Mouse (Mus musculus): Measurements from ENCODE around the gene Nisch. TPM values are rescaled to one million over a fixed set of nuclear protein-coding genes. Genes with fewer than 3 reads are reported as not detected.

The Nisch gene
- polyA plus RNA-seq, 1 experiment, result 366 TPM

DNA sequence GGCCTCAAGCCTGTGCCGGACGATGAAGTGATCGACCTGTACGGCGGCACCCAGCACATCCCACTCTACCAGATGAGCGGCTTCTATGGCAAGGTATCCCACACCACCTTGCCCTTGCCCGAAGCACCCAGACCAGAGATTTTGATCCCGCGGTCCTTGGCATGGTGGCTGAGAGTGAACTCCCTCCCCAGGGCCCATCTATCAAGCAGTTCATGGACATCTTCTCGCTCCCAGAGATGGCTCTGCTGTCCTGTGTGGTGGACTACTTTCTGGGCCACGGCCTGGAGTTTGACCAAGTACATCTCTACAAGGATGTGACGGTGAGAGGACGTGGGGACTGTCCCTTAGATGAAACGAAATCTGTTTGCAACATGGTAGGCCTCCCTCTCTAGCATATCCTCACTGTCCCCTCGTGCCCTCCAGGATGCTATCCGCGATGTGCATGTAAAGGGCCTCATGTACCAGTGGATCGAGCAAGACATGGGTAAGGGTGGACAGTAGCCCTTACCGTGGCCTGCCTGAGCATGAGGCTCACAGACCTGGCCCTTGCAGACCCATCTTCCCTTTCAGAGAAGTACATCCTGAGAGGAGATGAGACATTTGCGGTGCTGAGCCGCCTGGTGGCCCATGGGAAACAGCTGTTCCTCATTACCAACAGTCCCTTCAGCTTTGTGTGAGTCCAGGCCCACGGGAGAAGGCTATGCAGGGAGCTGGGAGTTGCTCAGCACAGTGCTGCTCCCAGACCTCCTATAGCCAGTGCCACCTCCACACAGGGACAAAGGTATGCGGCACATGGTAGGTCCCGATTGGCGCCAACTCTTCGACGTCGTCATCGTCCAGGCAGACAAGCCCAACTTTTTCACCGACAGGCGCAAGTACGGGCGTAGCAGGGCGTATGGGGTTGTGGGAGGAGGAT is 81.0 kb downstream of the Nisch start:
- H3K27ac ChIP-seq (ENCODE audit: insufficient read depth, low read depth, low read length), result no peak overlapping the region
- TF ChIP-seq POLR2A (IDR thresholded peaks at IDR 0.05; ENCODE audit: borderline replicate concordance, low read depth, low read length) (no peak), CTCF (IDR thresholded peaks at IDR 0.05; ENCODE audit: low read depth, low read length) (no peak)
- H3K4me3 ChIP-seq (ENCODE audit: insufficient read depth, low read length), result no peak overlapping the region
- H3K4me1 ChIP-seq (ENCODE audit: control insufficient read depth, insufficient read depth, low read length), result peaks cover 13% of the 10 kb centered on the region

DNA sequence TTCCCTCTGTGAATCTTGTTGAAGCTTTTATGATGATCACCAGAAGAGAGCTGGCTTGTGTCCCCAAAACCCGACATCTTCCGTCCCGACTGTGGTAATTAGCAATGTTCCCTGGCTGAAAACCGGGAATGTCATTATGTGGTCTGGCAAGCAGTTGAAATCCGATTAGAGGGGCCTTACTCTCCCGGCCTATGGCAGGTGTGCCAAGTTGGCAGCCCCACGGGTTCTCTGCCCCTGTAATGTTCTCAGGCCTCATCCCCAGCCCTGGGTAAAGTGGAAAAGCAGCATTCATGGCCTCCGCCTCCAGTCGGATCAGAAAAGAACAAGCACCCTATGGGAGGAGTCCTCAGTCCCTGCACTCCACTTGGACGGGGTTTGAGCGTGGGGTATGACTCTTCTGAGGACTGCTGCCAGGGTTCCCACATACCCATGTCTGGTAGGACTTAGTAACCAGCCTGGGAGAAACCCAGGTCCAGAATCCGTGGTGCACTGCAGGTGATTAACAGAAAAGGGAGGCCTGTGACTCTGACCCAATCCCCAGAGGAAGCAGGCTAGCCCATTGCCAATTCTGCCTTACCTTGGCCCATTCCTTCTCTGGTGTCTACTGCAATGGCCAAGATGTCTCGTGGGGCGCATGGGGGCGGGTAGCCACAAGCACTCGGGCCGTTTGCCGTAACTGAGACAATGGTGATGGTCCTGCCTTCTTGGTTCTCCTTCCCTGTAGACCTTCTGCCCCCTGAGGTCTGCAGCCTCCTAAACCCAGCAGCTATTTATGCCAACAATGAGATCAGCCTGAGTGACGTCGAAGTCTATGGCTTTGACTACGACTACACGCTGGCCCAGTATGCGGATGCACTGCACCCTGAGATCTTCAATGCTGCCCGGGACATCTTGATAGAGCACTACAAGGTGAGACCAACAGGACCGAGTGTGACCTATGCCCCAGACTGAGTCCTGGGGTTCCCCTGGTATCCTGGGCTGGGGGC is 82.4 kb downstream of the Nisch start:
- Histone ChIP-seq H3K27ac (ENCODE audit: insufficient read depth, low read depth, low read length) (no peak overlapping the region), H3K4me3 (ENCODE audit: insufficient read depth, low read length) (no peak overlapping the region), H3K4me1 (ENCODE audit: control insufficient read depth, insufficient read depth, low read length) (peaks cover 14% of the 10 kb centered on the region)
- TF ChIP-seq CTCF (IDR thresholded peaks at IDR 0.05; ENCODE audit: low read depth, low read length), result no peak
- TF ChIP-seq POLR2A (IDR thresholded peaks at IDR 0.05; ENCODE audit: borderline replicate concordance, low read depth, low read length), result no peak

DNA sequence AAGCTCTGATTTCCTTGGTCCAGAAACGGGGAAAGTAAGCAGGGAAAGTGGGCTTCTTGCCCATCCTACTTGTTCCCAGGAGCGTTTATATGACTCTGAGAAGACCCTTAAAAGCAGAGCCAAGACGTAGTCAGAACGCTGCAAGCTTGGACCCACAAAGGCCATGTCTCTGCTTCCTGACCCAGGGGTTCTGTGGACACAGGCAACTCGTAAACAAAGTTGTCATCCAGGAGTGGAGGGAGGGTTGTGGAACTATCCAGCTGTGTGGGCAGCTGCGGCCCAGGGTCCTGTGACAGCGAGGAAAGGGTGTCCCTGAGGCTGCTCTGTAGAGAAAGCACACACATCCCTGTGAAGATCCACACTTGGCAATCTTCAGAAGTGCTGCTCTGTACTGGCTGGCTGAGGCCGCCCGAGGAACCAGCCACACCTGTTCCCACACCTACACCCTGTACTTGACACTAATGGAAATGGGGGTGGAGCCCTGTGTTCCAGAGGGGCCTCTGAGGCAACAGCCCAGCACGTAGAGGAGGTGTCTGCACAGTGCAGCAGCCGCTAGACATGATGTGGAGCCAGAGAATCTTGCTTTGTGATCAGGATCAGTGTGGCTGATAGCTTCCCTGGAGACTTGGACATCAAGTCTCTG is 83.6 kb downstream of the Nisch start:
- Histone ChIP-seq H3K4me1 (ENCODE audit: control insufficient read depth, insufficient read depth, low read length) (peaks cover 14% of the 10 kb centered on the region), H3K27ac (ENCODE audit: insufficient read depth, low read depth, low read length) (no peak overlapping the region), H3K4me3 (ENCODE audit: insufficient read depth, low read length) (no peak overlapping the region)
- no peak for TF ChIP-seq CTCF (IDR thresholded peaks at IDR 0.05; ENCODE audit: low read depth, low read length)
- no peak for TF ChIP-seq POLR2A (IDR thresholded peaks at IDR 0.05; ENCODE audit: borderline replicate concordance, low read depth, low read length)

DNA sequence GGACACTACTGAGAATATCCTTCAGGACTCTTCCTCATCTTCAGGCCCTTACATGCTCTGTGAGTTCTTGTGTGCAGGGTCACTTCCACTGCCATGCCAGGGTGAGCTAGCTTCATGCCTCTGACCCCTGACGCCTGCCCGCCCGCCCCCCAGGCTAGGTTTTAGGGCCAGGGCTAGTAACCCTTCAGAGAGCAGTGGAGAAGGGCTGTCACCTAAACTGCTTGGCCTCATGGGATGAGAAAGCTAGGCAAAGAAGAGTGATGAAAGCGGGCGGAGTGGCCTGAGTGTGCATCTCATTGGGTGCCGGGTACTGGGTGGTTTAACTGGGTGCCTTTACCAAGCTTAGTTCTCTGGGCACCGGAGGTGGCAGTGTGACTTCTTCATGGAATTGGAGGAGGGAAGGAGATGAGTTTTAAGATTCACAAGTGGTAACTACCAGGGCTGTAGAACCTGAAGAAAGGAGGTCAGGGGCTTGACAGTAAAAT is 84.2 kb downstream of the Nisch start:
- Histone ChIP-seq H3K27ac (ENCODE audit: insufficient read depth, low read depth, low read length) (no peak overlapping the region), H3K4me3 (ENCODE audit: insufficient read depth, low read length) (peak overlapping the region; percentile 94), H3K4me1 (ENCODE audit: control insufficient read depth, insufficient read depth, low read length) (peaks cover 14% of the 10 kb centered on the region)
- TF ChIP-seq POLR2A (IDR thresholded peaks at IDR 0.05; ENCODE audit: borderline replicate concordance, low read depth, low read length) (no peak), CTCF (IDR thresholded peaks at IDR 0.05; ENCODE audit: low read depth, low read length) (no peak)

DNA sequence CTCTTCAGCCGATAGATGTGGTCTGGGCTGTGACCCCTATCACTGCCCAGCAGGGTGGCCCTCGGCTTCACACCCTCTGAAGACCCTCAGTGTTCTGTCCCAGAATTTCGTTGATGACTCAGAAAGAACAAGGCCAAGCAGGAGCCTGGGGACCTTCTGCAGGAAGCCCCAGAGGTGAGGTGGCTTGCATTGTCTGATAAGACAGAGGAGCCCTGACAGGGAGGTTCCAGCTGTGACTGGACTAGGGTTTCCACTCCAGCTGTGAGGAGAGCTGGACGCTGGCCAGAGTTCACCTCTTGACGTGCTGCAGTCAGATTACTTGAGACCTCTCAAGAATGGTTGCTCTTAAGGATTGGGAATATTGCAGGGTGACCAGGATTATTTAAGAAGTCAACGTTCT is 84.7 kb downstream of the Nisch start:
- peaks cover 18% of the 10 kb centered on the region for H3K4me1 ChIP-seq (ENCODE audit: control insufficient read depth, insufficient read depth, low read length)
- H3K4me3 ChIP-seq (ENCODE audit: insufficient read depth, low read length), result peak overlapping the region; percentile 94
- TF ChIP-seq POLR2A (IDR thresholded peaks at IDR 0.05; ENCODE audit: borderline replicate concordance, low read depth, low read length) (no peak), CTCF (IDR thresholded peaks at IDR 0.05; ENCODE audit: low read depth, low read length) (no peak)
- H3K27ac ChIP-seq (ENCODE audit: insufficient read depth, low read depth, low read length), result no peak overlapping the region

DNA sequence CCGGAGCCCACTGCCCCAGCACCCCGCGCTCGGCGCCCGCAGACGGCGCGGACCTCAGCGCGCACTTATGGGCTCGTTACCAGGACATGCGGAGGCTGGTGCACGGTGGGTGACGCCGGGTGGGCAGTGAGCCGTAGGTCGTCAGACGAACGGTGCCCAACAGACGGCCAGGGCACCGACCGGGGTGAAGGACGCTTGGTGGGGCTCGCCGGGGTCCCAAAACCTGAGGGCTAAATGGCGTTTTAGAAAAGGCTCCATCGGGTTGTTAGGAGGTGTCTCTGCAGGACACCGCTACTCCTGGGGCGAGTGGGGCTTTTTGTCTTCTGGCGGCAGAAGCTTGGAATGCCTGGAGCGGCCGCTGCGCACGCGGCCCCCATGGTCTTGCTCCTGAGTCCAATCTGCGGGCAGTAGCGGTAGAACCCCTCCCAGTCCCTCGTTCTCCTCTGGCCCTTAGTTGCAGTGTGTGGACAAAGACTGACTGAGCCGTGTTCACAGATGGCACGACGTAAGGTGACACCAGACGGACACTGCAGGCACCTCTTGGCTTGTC is 85.4 kb downstream of the Nisch start:
- Histone ChIP-seq H3K27ac (ENCODE audit: insufficient read depth, low read depth, low read length) (no peak overlapping the region), H3K4me3 (ENCODE audit: insufficient read depth, low read length) (peak overlapping the region; percentile 94), H3K4me1 (ENCODE audit: control insufficient read depth, insufficient read depth, low read length) (peaks cover 22% of the 10 kb centered on the region)
- no peak for TF ChIP-seq CTCF (IDR thresholded peaks at IDR 0.05; ENCODE audit: low read depth, low read length)
- no peak for TF ChIP-seq POLR2A (IDR thresholded peaks at IDR 0.05; ENCODE audit: borderline replicate concordance, low read depth, low read length)

DNA sequence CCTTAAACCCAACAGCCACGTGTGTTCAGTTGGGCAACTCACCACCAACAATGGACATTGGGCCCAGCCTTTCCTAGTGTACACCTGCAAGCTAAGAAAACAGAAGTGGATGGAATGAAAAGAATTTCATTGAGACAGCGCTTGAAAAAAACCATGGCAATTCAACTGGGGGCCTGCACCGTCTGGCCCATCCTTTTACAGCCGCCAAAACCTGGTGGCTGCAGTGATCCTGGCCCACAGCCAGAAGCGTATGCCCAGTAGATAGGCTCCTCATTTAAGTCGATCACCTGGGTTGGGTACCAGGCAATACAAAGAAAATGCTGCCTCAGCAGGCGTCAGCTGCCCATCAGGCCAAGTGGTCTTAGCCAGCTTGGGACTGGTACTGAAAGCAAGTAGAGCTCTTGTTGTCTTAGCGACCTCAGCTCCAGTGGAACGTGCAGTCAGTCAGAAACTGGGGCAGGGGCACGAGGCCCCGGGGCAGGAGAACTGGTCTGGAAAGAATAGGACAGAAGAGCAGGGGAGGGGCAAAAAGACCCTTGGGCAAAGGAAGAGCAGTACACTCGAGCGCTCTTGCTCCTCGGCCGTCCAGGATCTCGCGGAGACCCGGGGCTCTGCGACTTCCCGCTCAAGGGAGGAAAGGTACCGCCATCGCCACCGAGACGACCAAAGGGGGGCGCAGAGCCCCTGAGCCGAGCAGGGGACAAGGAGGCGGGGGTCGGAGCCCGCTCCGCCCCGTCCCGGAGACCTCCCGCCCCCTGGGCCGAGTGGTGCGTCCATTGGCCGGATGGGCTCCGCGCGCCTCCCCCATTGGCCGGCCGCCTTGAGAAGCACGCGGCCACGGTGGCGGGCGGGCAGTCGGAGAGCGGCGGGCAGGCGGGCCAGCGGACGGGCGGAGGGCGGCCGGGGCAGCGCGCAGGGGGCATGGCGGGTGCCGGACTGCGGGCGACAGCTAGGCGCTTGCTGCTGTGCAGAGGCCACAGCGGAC is 86.2 kb downstream of the Nisch start, which contains the start of gene Nt5dc2:
TSS of gene Nt5dc2 (plus strand) at position 818 of the 985 bp plus-strand sequence.
- Histone ChIP-seq H3K4me1 (ENCODE audit: control insufficient read depth, insufficient read depth, low read length) (peaks cover 29% of the 10 kb centered on the region), H3K4me3 (ENCODE audit: insufficient read depth, low read length) (peak within 1 kb of the TSS; percentile 94), H3K27ac (ENCODE audit: insufficient read depth, low read depth, low read length) (no peak within 1 kb of the TSS)
- no peak for TF ChIP-seq CTCF (IDR thresholded peaks at IDR 0.05; ENCODE audit: low read depth, low read length)
- no peak for TF ChIP-seq POLR2A (IDR thresholded peaks at IDR 0.05; ENCODE audit: borderline replicate concordance, low read depth, low read length)
